In genomic region chr10:11822418-11822959, GRCm38 (mm10) we compare ENCODE assay signal across 27 mouse cellular contexts.
DNase-seq lines count a peak whose midpoint lies in the region; ATAC-seq lines count a peak whose summit lies in the region.
"Had no signal": no experiment of that assay in that cellular context is flagged by ENCODE, and none has a peak within 500 bp of the region (broad histone marks: within the 10 kb centered on the region; RNA-seq: fewer than 3 reads in every experiment).

No protein-coding gene starts in this region.

- DNase-seq in forebrain, embryonic 11.5 days (ENCODE audit: low spot score) = no peak
- DNase-seq in hindbrain, embryonic 10.5 days (ENCODE audit: low spot score) = no peak
- no peak for DNase-seq in midbrain, embryonic 14.5 days
- DNase-seq: adrenal gland, adult 8-10 months; adrenal gland, postnatal 25 days; cerebellum, adult 11-12 months; cerebellum, adult 8-10 months; cerebellum, postnatal 36 days; embryo, embryonic 11 days; gastrocnemius, postnatal 25 days; heart, adult 18-20 months; heart, postnatal 10 days; heart, postnatal 36 days; kidney, adult 18-20 months had no signal

- H3K4me1 ChIP-seq in forebrain, embryonic 13.5 days = no peaks in the 10 kb centered on the region
- H3K4me1 ChIP-seq in forebrain, embryonic 11.5 days (replicated peaks; ENCODE audit: control insufficient read depth, insufficient read depth, low read length) = no peaks in the 10 kb centered on the region
- no peaks in the 10 kb centered on the region for H3K4me1 ChIP-seq in hindbrain, embryonic 16.5 days (ENCODE audit: control insufficient read depth, insufficient read depth, low read depth, low read length)
- H3K4me1 ChIP-seq in hindbrain, embryonic 10.5 days (replicated peaks) = no peaks in the 10 kb centered on the region
- no peaks in the 10 kb centered on the region for H3K4me1 ChIP-seq in forebrain, embryonic 16.5 days (replicated peaks; ENCODE audit: control insufficient read depth, insufficient read depth, low read length)
- H3K4me1 ChIP-seq in midbrain, embryonic 14.5 days (ENCODE audit: control insufficient read depth, insufficient read depth, low read length) = no peaks in the 10 kb centered on the region
- no peaks in the 10 kb centered on the region for H3K4me1 ChIP-seq in midbrain, embryonic 13.5 days (replicated peaks)
- H3K4me1 ChIP-seq: embryonic facial prominence, embryonic 10.5 days; embryonic facial prominence, embryonic 13.5 days; heart, embryonic 12.5 days; heart, embryonic 15.5 days; hindbrain, embryonic 12.5 days; hindbrain, embryonic 15.5 days had no signal

- no peak overlapping the region for H3K27ac ChIP-seq in forebrain, embryonic 13.5 days
- H3K27ac ChIP-seq in forebrain, embryonic 11.5 days (ENCODE audit: low read depth, low read length) = no peak overlapping the region
- no peak overlapping the region for H3K27ac ChIP-seq in hindbrain, embryonic 16.5 days (ENCODE audit: low read depth, low read length)
- no peak overlapping the region for H3K27ac ChIP-seq in hindbrain, embryonic 10.5 days
- H3K27ac ChIP-seq in forebrain, embryonic 16.5 days (ENCODE audit: low read length) = no peak overlapping the region
- H3K27ac ChIP-seq in midbrain, embryonic 14.5 days (replicated peaks; ENCODE audit: low read depth, low read length) = no peak overlapping the region
- no peak overlapping the region for H3K27ac ChIP-seq in midbrain, embryonic 13.5 days
- H3K27ac ChIP-seq: embryonic facial prominence, embryonic 10.5 days; embryonic facial prominence, embryonic 13.5 days; heart, embryonic 15.5 days; hindbrain, embryonic 12.5 days; hindbrain, embryonic 15.5 days had no signal

- no peak overlapping the region for H3K4me2 ChIP-seq in forebrain, embryonic 13.5 days
- H3K4me2 ChIP-seq in forebrain, embryonic 11.5 days (ENCODE audit: low read depth, low read length, severe bottlenecking) = no peak overlapping the region
- no peak overlapping the region for H3K4me2 ChIP-seq in hindbrain, embryonic 16.5 days (ENCODE audit: low read length)
- no peak overlapping the region for H3K4me2 ChIP-seq in forebrain, embryonic 16.5 days (ENCODE audit: low read length)
- no peak overlapping the region for H3K4me2 ChIP-seq in midbrain, embryonic 14.5 days (ENCODE audit: low read length)
- no peak overlapping the region for H3K4me2 ChIP-seq in midbrain, embryonic 13.5 days (replicated peaks)
- H3K4me2 ChIP-seq: embryonic facial prominence, embryonic 13.5 days; heart, embryonic 12.5 days; heart, embryonic 15.5 days; hindbrain, embryonic 12.5 days; hindbrain, embryonic 15.5 days had no signal

- no peaks in the 10 kb centered on the region for H3K9me3 ChIP-seq in forebrain, embryonic 13.5 days (replicated peaks)
- H3K9me3 ChIP-seq in forebrain, embryonic 11.5 days (ENCODE audit: control insufficient read depth, low read length) = no peaks in the 10 kb centered on the region
- H3K9me3 ChIP-seq in hindbrain, embryonic 16.5 days (ENCODE audit: control insufficient read depth, low read length) = no peaks in the 10 kb centered on the region
- H3K9me3 ChIP-seq in hindbrain, embryonic 10.5 days = no peaks in the 10 kb centered on the region
- no peaks in the 10 kb centered on the region for H3K9me3 ChIP-seq in forebrain, embryonic 16.5 days (ENCODE audit: control insufficient read depth, low read length)
- no peaks in the 10 kb centered on the region for H3K9me3 ChIP-seq in midbrain, embryonic 14.5 days (ENCODE audit: control insufficient read depth, low read length)
- no peaks in the 10 kb centered on the region for H3K9me3 ChIP-seq in midbrain, embryonic 13.5 days
- H3K9me3 ChIP-seq: embryonic facial prominence, embryonic 10.5 days; embryonic facial prominence, embryonic 13.5 days; heart, embryonic 12.5 days; heart, embryonic 15.5 days; hindbrain, embryonic 12.5 days; hindbrain, embryonic 15.5 days had no signal

- peak; percentile 50; the same call in 1 of the 2 replicates for ATAC-seq in forebrain, embryonic 13.5 days
- ATAC-seq in forebrain, embryonic 11.5 days (replicated peaks; ENCODE audit: low FRiP score) = no peak
- ATAC-seq in hindbrain, embryonic 16.5 days = peak; percentile 58; the same call in 1 of the 2 replicates
- peak; percentile 82 for ATAC-seq in forebrain, embryonic 16.5 days
- no peak for ATAC-seq in midbrain, embryonic 14.5 days (ENCODE audit: low FRiP score, low TSS enrichment)
- ATAC-seq in midbrain, embryonic 13.5 days = no peak
- ATAC-seq: activated CD4-positive, CD25-positive, alpha-beta regulatory T cell, adult 4 months; inflammation-experienced regulatory T-cells, adult 6 months; intestine, embryonic 16.5 days had no signal

- H3K36me3 ChIP-seq in forebrain, embryonic 13.5 days (ENCODE audit: poor library complexity, severe bottlenecking) = no peaks in the 10 kb centered on the region
- H3K36me3 ChIP-seq in forebrain, embryonic 11.5 days (ENCODE audit: control insufficient read depth, insufficient read depth, low read length) = no peaks in the 10 kb centered on the region
- H3K36me3 ChIP-seq in hindbrain, embryonic 16.5 days (ENCODE audit: control insufficient read depth, insufficient read depth, low read length) = no peaks in the 10 kb centered on the region
- H3K36me3 ChIP-seq in hindbrain, embryonic 10.5 days = no peaks in the 10 kb centered on the region
- no peaks in the 10 kb centered on the region for H3K36me3 ChIP-seq in forebrain, embryonic 16.5 days (ENCODE audit: control insufficient read depth, insufficient read depth)
- H3K36me3 ChIP-seq in midbrain, embryonic 14.5 days (ENCODE audit: control insufficient read depth, insufficient read depth, low read length) = no peaks in the 10 kb centered on the region
- H3K36me3 ChIP-seq in midbrain, embryonic 13.5 days = no peaks in the 10 kb centered on the region
- H3K36me3 ChIP-seq: embryonic facial prominence, embryonic 10.5 days; embryonic facial prominence, embryonic 13.5 days; heart, embryonic 12.5 days; heart, embryonic 15.5 days; hindbrain, embryonic 12.5 days; hindbrain, embryonic 15.5 days had no signal

- H3K4me3 ChIP-seq in forebrain, embryonic 13.5 days = no peak overlapping the region
- no peak overlapping the region for H3K4me3 ChIP-seq in forebrain, embryonic 11.5 days (ENCODE audit: low read depth, low read length)
- H3K4me3 ChIP-seq in hindbrain, embryonic 16.5 days (ENCODE audit: low read length) = no peak overlapping the region
- H3K4me3 ChIP-seq in hindbrain, embryonic 10.5 days = no peak overlapping the region
- H3K4me3 ChIP-seq in forebrain, embryonic 16.5 days (replicated peaks; ENCODE audit: low read length) = no peak overlapping the region
- no peak overlapping the region for H3K4me3 ChIP-seq in midbrain, embryonic 14.5 days (replicated peaks; ENCODE audit: low read depth, low read length)
- no peak overlapping the region for H3K4me3 ChIP-seq in midbrain, embryonic 13.5 days (replicated peaks)
- H3K4me3 ChIP-seq: embryonic facial prominence, embryonic 10.5 days; embryonic facial prominence, embryonic 13.5 days; heart, embryonic 12.5 days; heart, embryonic 15.5 days; hindbrain, embryonic 12.5 days; hindbrain, embryonic 15.5 days had no signal

- no peak overlapping the region for H3K9ac ChIP-seq in forebrain, embryonic 13.5 days
- no peak overlapping the region for H3K9ac ChIP-seq in forebrain, embryonic 11.5 days (ENCODE audit: low read length)
- no peak overlapping the region for H3K9ac ChIP-seq in hindbrain, embryonic 16.5 days (ENCODE audit: low read depth, low read length)
- no peak overlapping the region for H3K9ac ChIP-seq in forebrain, embryonic 16.5 days (replicated peaks; ENCODE audit: low read depth, low read length)
- no peak overlapping the region for H3K9ac ChIP-seq in midbrain, embryonic 14.5 days (replicated peaks; ENCODE audit: low read length)
- H3K9ac ChIP-seq in midbrain, embryonic 13.5 days (replicated peaks) = no peak overlapping the region
- H3K9ac ChIP-seq: embryonic facial prominence, embryonic 13.5 days; heart, embryonic 12.5 days; heart, embryonic 15.5 days; hindbrain, embryonic 12.5 days; hindbrain, embryonic 15.5 days had no signal

- WGBS in forebrain, embryonic 13.5 days = 77% methylated on average over 3 of the region's 3 CpGs
- WGBS in forebrain, embryonic 11.5 days = 90% methylated on average over 3 of the region's 3 CpGs
- WGBS in hindbrain, embryonic 16.5 days = 77% methylated on average over 3 of the region's 3 CpGs
- 82% methylated on average over 3 of the region's 3 CpGs for WGBS in hindbrain, embryonic 10.5 days
- WGBS in forebrain, embryonic 16.5 days = 58% methylated on average over 3 of the region's 3 CpGs
- WGBS in midbrain, embryonic 14.5 days = 84% methylated on average over 3 of the region's 3 CpGs
- WGBS in midbrain, embryonic 13.5 days = 82% methylated on average over 3 of the region's 3 CpGs

- H3K27me3 ChIP-seq in forebrain, embryonic 13.5 days = no peaks in the 10 kb centered on the region
- no peaks in the 10 kb centered on the region for H3K27me3 ChIP-seq in forebrain, embryonic 11.5 days (ENCODE audit: control insufficient read depth, insufficient read depth, low read length)
- H3K27me3 ChIP-seq in hindbrain, embryonic 16.5 days (replicated peaks; ENCODE audit: control insufficient read depth, insufficient read depth, low read length) = no peaks in the 10 kb centered on the region
- H3K27me3 ChIP-seq in hindbrain, embryonic 10.5 days (ENCODE audit: insufficient read depth, poor library complexity, severe bottlenecking) = no peaks in the 10 kb centered on the region
- no peaks in the 10 kb centered on the region for H3K27me3 ChIP-seq in forebrain, embryonic 16.5 days (replicated peaks; ENCODE audit: control insufficient read depth, insufficient read depth, low read length)
- no peaks in the 10 kb centered on the region for H3K27me3 ChIP-seq in midbrain, embryonic 14.5 days (ENCODE audit: control insufficient read depth, insufficient read depth, low read length)
- no peaks in the 10 kb centered on the region for H3K27me3 ChIP-seq in midbrain, embryonic 13.5 days
- H3K27me3 ChIP-seq: embryonic facial prominence, embryonic 13.5 days; heart, embryonic 12.5 days; heart, embryonic 15.5 days; hindbrain, embryonic 12.5 days; hindbrain, embryonic 15.5 days had no signal

Comparison
In these comparisons a context has a peak if more than half of its experiments do, and no peak if none do; other contexts are left out.
1. ATAC-seq: peak in forebrain, embryonic 13.5 days (single experiment), hindbrain, embryonic 16.5 days (single experiment) and forebrain, embryonic 16.5 days (single experiment); none in forebrain, embryonic 11.5 days (single experiment), midbrain, embryonic 14.5 days (single experiment) and midbrain, embryonic 13.5 days (single experiment).